Mouse (Mus musculus) testis, adult 2 months (tissue): ENCODE results near the gene D7Ertd443e.

Experiments used
- CTCF ChIP-seq: fragments of 200-500 bp; IDR thresholded peaks from 2 replicates; pipeline ENCODE4 v1.5.1; 2012; ENCODE audit warnings: low read depth, mild to moderate bottlenecking, inconsistent platforms, low read length, moderate library complexity; ENCODE audit not compliant: control insufficient read depth, insufficient read depth, insufficient replicate concordance
- POLR2A ChIP-seq: fragments of 200-500 bp; IDR thresholded peaks from 2 replicates; pipeline ENCODE4 v1.6.1; 2012; ENCODE audit warnings: low read depth, mild to moderate bottlenecking, inconsistent platforms, low read length, moderate library complexity; ENCODE audit not compliant: control insufficient read depth

GRCm38 (mm10) chr7:134250273-134250870, 135.1 kb downstream of the D7Ertd443e start:
- no peak for TF ChIP-seq POLR2A
- no peak for TF ChIP-seq CTCF
